Mouse (Mus musculus): ENCODE results near the gene Man1a2.

DNA sequence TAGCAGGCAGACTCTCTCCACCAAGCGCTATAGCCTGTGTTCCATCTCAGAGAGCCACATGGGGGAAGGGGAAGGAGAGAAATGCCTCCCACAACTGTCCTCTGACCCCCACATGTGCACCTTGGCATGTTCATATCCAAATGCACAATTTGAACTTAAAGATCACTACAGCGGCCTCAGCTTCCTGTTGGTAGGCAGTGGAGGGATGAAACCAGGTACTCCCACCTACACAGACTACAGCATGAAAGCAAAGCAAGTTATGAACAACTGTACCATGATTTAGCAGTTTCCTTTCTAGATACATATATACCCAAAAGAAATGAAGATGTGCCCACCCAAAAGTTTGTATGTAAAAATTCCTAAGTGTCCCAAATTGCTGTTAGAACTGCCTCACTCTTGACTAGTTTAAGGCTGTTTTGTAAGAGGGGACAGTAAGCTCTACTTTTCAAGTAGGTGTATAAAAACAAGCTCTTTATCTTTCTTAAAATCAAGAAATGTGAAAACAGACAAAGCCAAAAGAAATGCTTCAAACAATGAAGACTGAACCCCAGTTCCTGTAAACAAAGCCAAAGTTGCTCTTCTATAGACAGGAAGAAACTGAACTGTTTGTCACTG, 123.6 kb downstream of the Man1a2 start:
- no peak for TF ChIP-seq CTCF (IDR thresholded peaks at IDR 0.05)
- TF ChIP-seq EP300 (IDR thresholded peaks at IDR 0.05) = no peak
